Mouse (Mus musculus): ENCODE results near the gene Zfp605. TPM values are rescaled to one million over a fixed set of nuclear protein-coding genes. Genes with fewer than 3 reads are reported as not detected.
"Not testable (repeated sequence)": the region's sequence is repeated elsewhere in the genome, so short reads cannot be mapped to it uniquely, and the experiment has no call there.

Gene Zfp605
- total RNA-seq, 2 experiments from 2014 or later, result 4.1 to 8.9 TPM

GRCm38 (mm10) chr5:110106140-110106871 is 3.6 kb upstream of the Zfp605 start:
- ATAC-seq (replicated peaks; ENCODE audit: low FRiP score, low TSS enrichment, poor library complexity, severe bottlenecking), result no peak

- no peak for ATAC-seq (replicated peaks; ENCODE audit: low FRiP score, low TSS enrichment, poor library complexity, severe bottlenecking)
These were observed 2.9 kb upstream of the Zfp605 start for GRCm38 (mm10) chr5:110106901-110107564.

GRCm38 (mm10) chr5:110107581-110108304 is 2.1 kb upstream of the Zfp605 start, which contains the start of gene Gtpbp6:
Gene Gtpbp6, minus strand, starts transcription at chr5:110108197.
- peak; percentile 73 for ATAC-seq (replicated peaks; ENCODE audit: low FRiP score, low TSS enrichment, poor library complexity, severe bottlenecking)

- ATAC-seq (replicated peaks; ENCODE audit: low FRiP score, low TSS enrichment, poor library complexity, severe bottlenecking), result no peak
These were observed 1.6 kb upstream of the Zfp605 start for GRCm38 (mm10) chr5:110108305-110108628.

GRCm38 (mm10) chr5:110122380-110122779 is 12.5 kb downstream of the Zfp605 start:
- not testable (repeated sequence) for ATAC-seq (replicated peaks; ENCODE audit: low FRiP score, low TSS enrichment, poor library complexity, severe bottlenecking)

- peak; percentile 99 for ATAC-seq (replicated peaks; ENCODE audit: low FRiP score, low TSS enrichment, poor library complexity, severe bottlenecking)
These were observed 25.6 kb downstream of the Zfp605 start, which contains the start of gene Chfr for GRCm38 (mm10) chr5:110135293-110136086. Gene Chfr, plus strand, starts transcription at chr5:110135842.

GRCm38 (mm10) chr5:110136087-110136464 is 26.2 kb downstream of the Zfp605 start:
- ATAC-seq (replicated peaks; ENCODE audit: low FRiP score, low TSS enrichment, poor library complexity, severe bottlenecking), result peak; percentile 7

GRCm38 (mm10) chr5:110137816-110138215 is 27.9 kb downstream of the Zfp605 start:
- ATAC-seq (replicated peaks; ENCODE audit: low FRiP score, low TSS enrichment, poor library complexity, severe bottlenecking), result no peak

- ATAC-seq (replicated peaks; ENCODE audit: low FRiP score, low TSS enrichment, poor library complexity, severe bottlenecking), result no peak
These were observed 29.4 kb downstream of the Zfp605 start for GRCm38 (mm10) chr5:110139325-110139724.

GRCm38 (mm10) chr5:110140424-110140823 is 30.5 kb downstream of the Zfp605 start:
- ATAC-seq (replicated peaks; ENCODE audit: low FRiP score, low TSS enrichment, poor library complexity, severe bottlenecking), result no peak

- peak; percentile 72 for ATAC-seq (replicated peaks; ENCODE audit: low FRiP score, low TSS enrichment, poor library complexity, severe bottlenecking)
These were observed 32.4 kb downstream of the Zfp605 start for GRCm38 (mm10) chr5:110142309-110142708.

GRCm38 (mm10) chr5:110143007-110143406 is 33.1 kb downstream of the Zfp605 start:
- ATAC-seq (replicated peaks; ENCODE audit: low FRiP score, low TSS enrichment, poor library complexity, severe bottlenecking), result no peak

- no peak for ATAC-seq (replicated peaks; ENCODE audit: low FRiP score, low TSS enrichment, poor library complexity, severe bottlenecking)
These were observed 59.5 kb downstream of the Zfp605 start for GRCm38 (mm10) chr5:110169374-110169773.

- peak; percentile 87 for ATAC-seq (replicated peaks; ENCODE audit: low FRiP score, low TSS enrichment, poor library complexity, severe bottlenecking)
These were observed 66.6 kb downstream of the Zfp605 start, which contains the start of gene Golga3 for GRCm38 (mm10) chr5:110176362-110177020. Gene Golga3, plus strand, starts transcription at chr5:110176701.

- ATAC-seq (replicated peaks; ENCODE audit: low FRiP score, low TSS enrichment, poor library complexity, severe bottlenecking), result 0 out of 2 replicates have a peak, but pooled peaks have one; percentile 22
These were observed 67.1 kb downstream of the Zfp605 start for GRCm38 (mm10) chr5:110177021-110177420.

GRCm38 (mm10) chr5:110178628-110179027 is 68.7 kb downstream of the Zfp605 start:
- ATAC-seq (replicated peaks; ENCODE audit: low FRiP score, low TSS enrichment, poor library complexity, severe bottlenecking), result peak; percentile 42; the same call in 1 of the 2 replicates

Data from megakaryocyte-erythroid progenitor cell, adult 5-6 weeks (primary cell).